Mouse (Mus musculus): ENCODE measurements around the gene Gm9913. TPM values are rescaled to one million over a fixed set of nuclear protein-coding genes. Genes with fewer than 3 reads are reported as not detected.

Gm9913 gene
- polyA plus RNA-seq (2014; fragmentation: Nextera tagmentation; extraction: Ambion mirVana): 0.36 and 0.49 TPM in 2 replicates

GRCm38 (mm10) chr2:125505006-125505745, at the start of gene Gm9913:
Gm9913 (plus strand) TSS chr2:125505089.
- H3K4me2 ChIP-seq (ENCODE audit: low read length): peak within 1 kb of the TSS; percentile 95
- H3K4me3 ChIP-seq (ENCODE audit: control insufficient read depth in 1 of 2, insufficient read depth in 1 of 2, low read depth in 1 of 2, low read length in 2 of 2): peak within 1 kb of the TSS; percentile 67 to 83
- 0 out of 2 replicates have a peak, but pooled peaks cover 3% of the 10 kb centered on the region for H3K9me3 ChIP-seq (ENCODE audit: control insufficient read depth, low read length)
- peak within 1 kb of the TSS; percentile 73 for H3K9ac ChIP-seq (ENCODE audit: low read length)
- H3K27ac ChIP-seq (replicated peaks in 1 of 2; ENCODE audit: control insufficient read depth in 1 of 2, insufficient read depth in 1 of 2, low read depth in 2 of 2, low read length in 2 of 2): peak within 1 kb of the TSS; percentile 88 to 89
- ATAC-seq (ENCODE audit: insufficient number of reproducible peaks, insufficient read depth, low FRiP score, low read depth): peak; percentile 23
- 0 out of 2 replicates have a peak, but pooled peaks cover 5% of the 10 kb centered on the region for H3K27me3 ChIP-seq (ENCODE audit: control insufficient read depth, insufficient read depth, low read length)
- WGBS: under 1% methylated on average over 45 of the region's 45 CpGs
- peaks cover 6% of the 10 kb centered on the region; the same call in 1 of the 2 replicates for H3K36me3 ChIP-seq (ENCODE audit: control insufficient read depth, insufficient read depth, low read length)
- peaks cover 5 to 6% of the 10 kb centered on the region in 2 experiments for H3K4me1 ChIP-seq (ENCODE audit: control insufficient read depth in 2 of 2, insufficient read depth in 2 of 2, low read length in 2 of 2)

- Histone ChIP-seq H3K4me1 (ENCODE audit: control insufficient read depth in 2 of 2, insufficient read depth in 2 of 2, low read length in 2 of 2) (peaks cover 5 to 6% of the 10 kb centered on the region in 2 experiments; a peak in 3 of 4 replicates), H3K9me3 (ENCODE audit: control insufficient read depth, low read length) (no peaks in the 10 kb centered on the region), H3K36me3 (ENCODE audit: control insufficient read depth, insufficient read depth, low read length) (0 out of 2 replicates have a peak, but pooled peaks cover 6% of the 10 kb centered on the region), H3K27me3 (ENCODE audit: control insufficient read depth, insufficient read depth, low read length) (no peaks in the 10 kb centered on the region), H3K4me2 (ENCODE audit: low read length) (no peak overlapping the region), H3K9ac (ENCODE audit: low read length) (no peak overlapping the region), H3K27ac (replicated peaks in 1 of 2; ENCODE audit: control insufficient read depth in 1 of 2, insufficient read depth in 1 of 2, low read depth in 2 of 2, low read length in 2 of 2) (0 out of 4 replicates have a peak overlapping the region, but pooled peaks of 1 of the 2 experiments have one; percentile 11), H3K4me3 (ENCODE audit: control insufficient read depth in 1 of 2, insufficient read depth in 1 of 2, low read depth in 1 of 2, low read length in 2 of 2) (no peak overlapping the region)
- no peak for ATAC-seq (ENCODE audit: insufficient number of reproducible peaks, insufficient read depth, low FRiP score, low read depth)
- 72% methylated on average over 15 of the region's 15 CpGs for whole genome bisulfite sequencing
Measured at GRCm38 (mm10) chr2:125456059-125456789, 48.7 kb upstream of the Gm9913 start.

GRCm38 (mm10) chr2:125459087-125459486, 45.8 kb upstream of the Gm9913 start:
- Histone ChIP-seq H3K36me3 (ENCODE audit: control insufficient read depth, insufficient read depth, low read length) (0 out of 2 replicates have a peak, but pooled peaks cover 6% of the 10 kb centered on the region), H3K27me3 (ENCODE audit: control insufficient read depth, insufficient read depth, low read length) (no peaks in the 10 kb centered on the region), H3K9me3 (ENCODE audit: control insufficient read depth, low read length) (no peaks in the 10 kb centered on the region), H3K27ac (replicated peaks in 1 of 2; ENCODE audit: control insufficient read depth in 1 of 2, insufficient read depth in 1 of 2, low read depth in 2 of 2, low read length in 2 of 2) (no peak overlapping the region), H3K4me3 (ENCODE audit: control insufficient read depth in 1 of 2, insufficient read depth in 1 of 2, low read depth in 1 of 2, low read length in 2 of 2) (no peak overlapping the region), H3K9ac (ENCODE audit: low read length) (no peak overlapping the region), H3K4me2 (ENCODE audit: low read length) (no peak overlapping the region), H3K4me1 (ENCODE audit: control insufficient read depth in 2 of 2, insufficient read depth in 2 of 2, low read length in 2 of 2) (peaks cover 2 to 6% of the 10 kb centered on the region in 2 experiments; a peak in 1 of 4 replicates)
- no peak for ATAC-seq (ENCODE audit: insufficient number of reproducible peaks, insufficient read depth, low FRiP score, low read depth)
- WGBS: 71% methylated on average over 3 of the region's 3 CpGs

- Histone ChIP-seq H3K36me3 (ENCODE audit: control insufficient read depth, insufficient read depth, low read length) (peaks cover 43% of the 10 kb centered on the region), H3K4me3 (ENCODE audit: control insufficient read depth in 1 of 2, insufficient read depth in 1 of 2, low read depth in 1 of 2, low read length in 2 of 2) (no peak overlapping the region), H3K27me3 (ENCODE audit: control insufficient read depth, insufficient read depth, low read length) (no peaks in the 10 kb centered on the region), H3K4me1 (ENCODE audit: control insufficient read depth in 2 of 2, insufficient read depth in 2 of 2, low read length in 2 of 2) (no peaks in the 10 kb centered on the region), H3K27ac (replicated peaks in 1 of 2; ENCODE audit: control insufficient read depth in 1 of 2, insufficient read depth in 1 of 2, low read depth in 2 of 2, low read length in 2 of 2) (no peak overlapping the region), H3K4me2 (ENCODE audit: low read length) (no peak overlapping the region), H3K9ac (ENCODE audit: low read length) (no peak overlapping the region), H3K9me3 (ENCODE audit: control insufficient read depth, low read length) (no peaks in the 10 kb centered on the region)
- no peak for ATAC-seq (ENCODE audit: insufficient number of reproducible peaks, insufficient read depth, low FRiP score, low read depth)
- 64% methylated on average over 6 of the region's 6 CpGs for whole genome bisulfite sequencing
Measured at GRCm38 (mm10) chr2:125464036-125464435, 40.9 kb upstream of the Gm9913 start.

GRCm38 (mm10) chr2:125470553-125471295, 34.2 kb upstream of the Gm9913 start:
- no peak overlapping the region for H3K9ac ChIP-seq (ENCODE audit: low read length)
- H3K4me2 ChIP-seq (ENCODE audit: low read length): no peak overlapping the region
- H3K4me3 ChIP-seq (ENCODE audit: control insufficient read depth in 1 of 2, insufficient read depth in 1 of 2, low read depth in 1 of 2, low read length in 2 of 2): no peak overlapping the region
- H3K27ac ChIP-seq (replicated peaks in 1 of 2; ENCODE audit: control insufficient read depth in 1 of 2, insufficient read depth in 1 of 2, low read depth in 2 of 2, low read length in 2 of 2): peak overlapping the region; percentile 86 to 90
- no peaks in the 10 kb centered on the region for H3K9me3 ChIP-seq (ENCODE audit: control insufficient read depth, low read length)
- H3K4me1 ChIP-seq (ENCODE audit: control insufficient read depth in 2 of 2, insufficient read depth in 2 of 2, low read length in 2 of 2): peaks cover 14 to 38% of the 10 kb centered on the region in 2 experiments
- peaks cover 29% of the 10 kb centered on the region for H3K36me3 ChIP-seq (ENCODE audit: control insufficient read depth, insufficient read depth, low read length)
- ATAC-seq (ENCODE audit: insufficient number of reproducible peaks, insufficient read depth, low FRiP score, low read depth): peak; percentile 66
- H3K27me3 ChIP-seq (ENCODE audit: control insufficient read depth, insufficient read depth, low read length): no peaks in the 10 kb centered on the region
- 48% methylated on average over 8 of the region's 8 CpGs for WGBS

- Histone ChIP-seq H3K9ac (ENCODE audit: low read length) (no peak overlapping the region), H3K9me3 (ENCODE audit: control insufficient read depth, low read length) (no peaks in the 10 kb centered on the region), H3K4me3 (ENCODE audit: control insufficient read depth in 1 of 2, insufficient read depth in 1 of 2, low read depth in 1 of 2, low read length in 2 of 2) (no peak overlapping the region), H3K4me1 (ENCODE audit: control insufficient read depth in 2 of 2, insufficient read depth in 2 of 2, low read length in 2 of 2) (peaks cover 19 to 47% of the 10 kb centered on the region in 2 experiments), H3K36me3 (ENCODE audit: control insufficient read depth, insufficient read depth, low read length) (peaks cover 22% of the 10 kb centered on the region), H3K4me2 (ENCODE audit: low read length) (no peak overlapping the region), H3K27ac (replicated peaks in 1 of 2; ENCODE audit: control insufficient read depth in 1 of 2, insufficient read depth in 1 of 2, low read depth in 2 of 2, low read length in 2 of 2) (peak overlapping the region; percentile 86 to 90), H3K27me3 (ENCODE audit: control insufficient read depth, insufficient read depth, low read length) (no peaks in the 10 kb centered on the region)
- ATAC-seq (ENCODE audit: insufficient number of reproducible peaks, insufficient read depth, low FRiP score, low read depth): no peak
- 47% methylated on average over 4 of the region's 4 CpGs for WGBS
Measured at GRCm38 (mm10) chr2:125471721-125472120, 33.2 kb upstream of the Gm9913 start.

- ATAC-seq (ENCODE audit: insufficient number of reproducible peaks, insufficient read depth, low FRiP score, low read depth): no peak
- no peak overlapping the region for H3K4me2 ChIP-seq (ENCODE audit: low read length)
Measured at GRCm38 (mm10) chr2:125473228-125473627, 31.7 kb upstream of the Gm9913 start.

More at GRCm38 (mm10) chr2:125473228-125473627, 31.7 kb upstream of the Gm9913 start:
- H3K4me1 ChIP-seq (ENCODE audit: control insufficient read depth in 2 of 2, insufficient read depth in 2 of 2, low read length in 2 of 2): peaks cover 19 to 49% of the 10 kb centered on the region in 2 experiments
- 14% methylated on average over 2 of the region's 2 CpGs for WGBS
- peaks cover 15% of the 10 kb centered on the region for H3K36me3 ChIP-seq (ENCODE audit: control insufficient read depth, insufficient read depth, low read length)
- no peaks in the 10 kb centered on the region for H3K9me3 ChIP-seq (ENCODE audit: control insufficient read depth, low read length)
- no peaks in the 10 kb centered on the region for H3K27me3 ChIP-seq (ENCODE audit: control insufficient read depth, insufficient read depth, low read length)
- no peak overlapping the region for H3K4me3 ChIP-seq (ENCODE audit: control insufficient read depth in 1 of 2, insufficient read depth in 1 of 2, low read depth in 1 of 2, low read length in 2 of 2)
- peak overlapping the region; percentile 48 to 86 for H3K27ac ChIP-seq (replicated peaks in 1 of 2; ENCODE audit: control insufficient read depth in 1 of 2, insufficient read depth in 1 of 2, low read depth in 2 of 2, low read length in 2 of 2)
- H3K9ac ChIP-seq (ENCODE audit: low read length): no peak overlapping the region
